Mouse (Mus musculus) liver, embryonic 13.5 days (tissue): ENCODE data around the gene Tmem200a. TPM values are rescaled to one million over a fixed set of nuclear protein-coding genes. Genes with fewer than 3 reads are reported as not detected.

Experiments
- ATAC-seq: fragments of 200-750 bp; cut with Nextera tagmentation; 2 replicates; pipeline ENCODE4 v1.8.0; 2017; ENCODE audit warnings: low read depth, mild to moderate bottlenecking, moderate number of reproducible peaks, moderate library complexity
- DNase-seq: peaks from one replicate; pipeline ENCODE4 v3.0.0; 2022
- H3K27ac ChIP-seq: fragments of 300-500 bp; sonication (generic); 2 replicates; pipeline ENCODE4 v1.5.1; 2015; ENCODE audit warnings: moderate library complexity, mild to moderate bottlenecking, inconsistent platforms
- H3K27me3 ChIP-seq: fragments of 300-500 bp; sonication (generic); 2 replicates; pipeline ENCODE4 v1.6.1; 2015; ENCODE audit warnings: mild to moderate bottlenecking, inconsistent platforms
- H3K36me3 ChIP-seq: fragments of 300-500 bp; sonication (generic); 2 replicates; pipeline ENCODE4 v1.6.1; 2015; ENCODE audit warnings: mild to moderate bottlenecking, inconsistent platforms
- H3K4me1 ChIP-seq: fragments of 300-500 bp; sonication (generic); replicated peaks from 2 replicates; pipeline ENCODE4 v1.6.1; 2015; ENCODE audit warnings: inconsistent platforms
- H3K4me2 ChIP-seq: fragments of 300-500 bp; sonication (generic); 2 replicates; pipeline ENCODE4 v1.6.1; 2015; ENCODE audit warnings: inconsistent platforms, mild to moderate bottlenecking, moderate library complexity
- H3K4me3 ChIP-seq: fragments of 300-500 bp; sonication (generic); replicated peaks from 2 replicates; pipeline ENCODE4 v1.5.1; 2015; ENCODE audit warnings: mild to moderate bottlenecking, inconsistent platforms
- H3K9ac ChIP-seq: fragments of 300-500 bp; sonication (generic); 2 replicates; pipeline ENCODE4 v1.6.1; 2015; ENCODE audit warnings: mild to moderate bottlenecking, inconsistent platforms
- H3K9me3 ChIP-seq: fragments of 300-500 bp; sonication (generic); replicated peaks from 2 replicates; pipeline ENCODE4 v1.6.1; 2016; ENCODE audit warnings: inconsistent platforms
- WGBS: fragments of 180-500 bp; shearing (Covaris S2); methylation state at CpG from one replicate; pipeline ENCODE4 v1.1.7; 2015; ENCODE audit not compliant: insufficient replicate concordance; 5-methylcytosine and 5-hydroxymethylcytosine counted together
- polyA plus RNA-seq: library from polyadenylated mRNA; unstranded; fragments of >200 nt; fragmentation: Nextera tagmentation; extraction: Ambion mirVana; gene quantifications from 2 replicates; pipeline ENCODE4 v1.2.1, GENCODE M21; 2015

Gene Tmem200a
- polyA plus RNA-seq: 0.38 and 0.56 TPM in 2 replicates

DNA sequence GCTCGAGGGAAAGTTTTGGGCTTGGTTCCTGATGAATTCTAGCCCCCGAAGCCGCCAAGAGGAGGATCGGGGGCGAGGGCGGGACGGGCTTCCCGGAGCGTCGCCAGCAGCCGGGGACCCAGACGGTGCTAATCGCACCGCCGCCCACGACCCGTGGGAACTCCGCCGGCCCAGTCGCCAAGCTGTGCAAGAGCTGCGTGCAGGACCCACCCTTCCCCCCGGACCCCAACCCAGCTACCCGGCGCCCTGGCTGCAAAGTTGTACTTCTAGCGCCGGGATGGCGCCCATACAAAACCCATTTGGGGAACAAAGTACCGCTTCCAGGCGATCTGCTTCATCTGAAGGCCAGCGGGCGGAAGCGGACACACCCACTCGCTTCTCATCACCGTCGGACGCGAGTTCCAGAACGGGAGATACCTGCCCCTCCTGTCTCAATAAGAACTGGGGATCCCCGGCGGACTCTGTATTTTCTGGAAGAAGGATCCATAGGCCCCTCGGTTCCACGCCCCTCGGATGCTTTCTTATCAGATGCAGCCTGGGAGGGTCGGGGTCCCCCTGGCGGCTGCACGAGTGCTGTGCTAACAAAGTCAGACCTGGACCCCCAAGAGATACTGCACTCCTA is at the start of gene Tmem200a:
TSS of gene Tmem200a (minus strand) at position 532 of the 622 bp plus-strand sequence.
- DNase-seq: peak; percentile 0
- Histone ChIP-seq H3K4me3 (peak within 1 kb of the TSS; percentile 43), H3K4me2 (peak within 1 kb of the TSS; percentile 61), H3K9me3 (no peaks in the 10 kb centered on the region), H3K27me3 (peaks cover 32% of the 10 kb centered on the region), H3K9ac (no peak within 1 kb of the TSS), H3K27ac (no peak within 1 kb of the TSS), H3K4me1 (no peaks in the 10 kb centered on the region), H3K36me3 (no peaks in the 10 kb centered on the region)
- under 1% methylated on average over 41 of the region's 46 CpGs for WGBS
- ATAC-seq: no peak

GRCm38 (mm10) chr10:26119822-26120183 is 41.0 kb upstream of the Tmem200a start:
- H3K4me3 ChIP-seq: no peak overlapping the region
- H3K9ac ChIP-seq: no peak overlapping the region
- DNase-seq: no peak
- 50% methylated on average over 1 of the region's 1 CpGs for WGBS
- H3K27ac ChIP-seq: no peak overlapping the region
- no peaks in the 10 kb centered on the region for H3K4me1 ChIP-seq
- H3K9me3 ChIP-seq: no peaks in the 10 kb centered on the region
- ATAC-seq: no peak
- no peaks in the 10 kb centered on the region for H3K36me3 ChIP-seq
- H3K4me2 ChIP-seq: no peak overlapping the region
- H3K27me3 ChIP-seq: no peaks in the 10 kb centered on the region

DNA sequence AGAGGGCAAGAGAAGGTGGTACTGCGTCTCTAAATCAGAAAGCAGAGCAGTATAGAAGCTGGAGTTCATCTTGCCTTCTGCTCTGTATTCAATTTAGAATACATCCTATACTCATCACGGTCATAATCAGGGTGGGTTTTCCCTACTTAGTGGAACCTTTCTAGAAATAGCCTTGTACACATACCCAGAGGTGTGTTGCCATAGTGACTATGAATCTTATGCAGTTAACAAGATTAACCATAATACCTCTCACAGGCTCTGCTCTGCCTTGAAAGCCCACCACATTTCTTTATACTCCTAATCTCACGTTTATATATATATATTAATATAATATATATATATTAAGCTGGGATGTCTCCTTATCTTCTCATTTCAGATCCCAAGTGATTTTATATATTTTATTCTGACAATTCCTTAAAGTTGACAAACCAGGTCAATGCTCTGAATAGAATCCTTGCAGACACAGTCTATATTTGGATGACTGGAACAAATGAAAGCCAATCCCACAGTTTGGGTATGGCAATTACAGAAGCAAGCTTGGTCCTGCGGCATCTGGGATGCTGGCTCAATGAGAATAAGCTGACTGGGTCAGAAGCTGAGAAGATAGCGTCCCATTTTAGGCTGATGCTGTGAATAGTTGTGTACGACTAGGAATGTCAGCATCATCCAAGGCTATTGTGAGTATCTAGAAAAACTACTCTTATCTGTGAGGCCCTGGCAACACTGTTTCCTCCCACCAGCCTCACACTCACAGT is 40.4 kb upstream of the Tmem200a start:
- no peaks in the 10 kb centered on the region for H3K9me3 ChIP-seq
- ATAC-seq (no peak), DNase-seq (no peak)
- no peak overlapping the region for H3K9ac ChIP-seq
- H3K27ac ChIP-seq: no peak overlapping the region
- WGBS: 60% methylated on average over 6 of the region's 6 CpGs
- no peaks in the 10 kb centered on the region for H3K27me3 ChIP-seq
- no peaks in the 10 kb centered on the region for H3K4me1 ChIP-seq
- no peaks in the 10 kb centered on the region for H3K36me3 ChIP-seq
- no peak overlapping the region for H3K4me3 ChIP-seq
- no peak overlapping the region for H3K4me2 ChIP-seq

DNA sequence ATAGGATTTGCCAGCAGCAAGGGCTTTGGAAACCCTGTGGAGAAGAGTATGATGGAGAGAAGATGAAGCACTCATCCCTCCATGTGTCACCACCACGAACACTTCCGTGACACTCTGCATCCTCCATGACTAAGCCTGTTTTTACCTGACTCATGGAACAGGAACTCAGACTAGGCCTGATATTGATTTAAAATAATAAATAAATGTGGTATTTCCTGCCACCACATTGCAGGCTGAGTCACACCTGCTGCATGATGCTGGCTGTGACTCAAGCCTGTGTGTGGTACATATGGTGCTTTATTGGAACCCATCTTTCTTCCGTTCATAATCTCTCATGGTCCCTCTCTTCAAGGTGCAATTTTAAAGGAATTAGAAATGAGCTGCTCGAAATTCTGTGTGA is 35.6 kb upstream of the Tmem200a start:
- no peak overlapping the region for H3K4me2 ChIP-seq
- no peaks in the 10 kb centered on the region for H3K27me3 ChIP-seq
- H3K36me3 ChIP-seq: no peaks in the 10 kb centered on the region
- no peak overlapping the region for H3K27ac ChIP-seq
- 66% methylated on average over 4 of the region's 4 CpGs for WGBS
- no peaks in the 10 kb centered on the region for H3K9me3 ChIP-seq
- H3K9ac ChIP-seq: no peak overlapping the region
- no peak overlapping the region for H3K4me3 ChIP-seq
- no peak for ATAC-seq
- DNase-seq: no peak
- H3K4me1 ChIP-seq: no peaks in the 10 kb centered on the region

- Histone ChIP-seq H3K36me3 (no peaks in the 10 kb centered on the region), H3K9ac (no peak overlapping the region), H3K27ac (no peak overlapping the region), H3K4me2 (no peak overlapping the region), H3K4me3 (no peak overlapping the region), H3K9me3 (no peaks in the 10 kb centered on the region), H3K4me1 (no peaks in the 10 kb centered on the region), H3K27me3 (no peaks in the 10 kb centered on the region)
- no peak for DNase-seq
- ATAC-seq: no peak
- 49% methylated on average over 3 of the region's 3 CpGs for WGBS
These were observed 24.6 kb upstream of the Tmem200a start for GRCm38 (mm10) chr10:26103330-26103982.

DNA sequence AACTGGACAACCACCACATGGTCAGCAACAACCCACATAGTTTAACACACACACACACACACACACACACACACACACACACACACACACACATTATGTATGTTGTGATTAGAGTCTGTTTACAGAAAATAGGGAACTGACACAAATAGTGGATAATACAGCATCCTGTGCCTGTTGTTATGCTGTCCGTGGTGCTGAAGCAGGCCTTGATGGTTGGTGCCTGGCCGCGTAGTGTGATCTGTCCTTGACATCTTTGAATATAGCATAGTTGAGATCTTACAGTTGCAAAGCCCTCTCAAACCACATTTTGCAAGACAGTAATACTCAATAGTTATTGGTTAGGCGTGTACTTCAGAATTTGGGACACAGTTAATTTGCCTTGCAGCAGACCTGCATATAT is 3.2 kb upstream of the Tmem200a start:
- H3K9ac ChIP-seq: no peak overlapping the region
- no peaks in the 10 kb centered on the region for H3K36me3 ChIP-seq
- no peaks in the 10 kb centered on the region for H3K9me3 ChIP-seq
- WGBS: 43% methylated on average over 4 of the region's 4 CpGs
- H3K4me1 ChIP-seq: no peaks in the 10 kb centered on the region
- no peak overlapping the region for H3K27ac ChIP-seq
- peaks cover 24% of the 10 kb centered on the region for H3K27me3 ChIP-seq
- ATAC-seq: no peak
- no peak overlapping the region for H3K4me2 ChIP-seq
- no peak overlapping the region for H3K4me3 ChIP-seq
- no peak for DNase-seq

- ATAC-seq: no peak
- Histone ChIP-seq H3K27me3 (peaks cover 32% of the 10 kb centered on the region), H3K4me2 (no peak overlapping the region), H3K27ac (no peak overlapping the region), H3K36me3 (no peaks in the 10 kb centered on the region), H3K4me1 (no peaks in the 10 kb centered on the region), H3K4me3 (no peak overlapping the region), H3K9me3 (no peaks in the 10 kb centered on the region), H3K9ac (no peak overlapping the region)
- WGBS: 41% methylated on average over 3 of the region's 3 CpGs
- DNase-seq: no peak
These were observed 826 bp upstream of the Tmem200a start for GRCm38 (mm10) chr10:26079678-26080077.

GRCm38 (mm10) chr10:26077671-26078481 is 976 bp downstream of the Tmem200a start, which contains the start of gene Gm9767:
Gene Gm9767, plus strand, starts transcription at chr10:26078255.
- H3K4me2 ChIP-seq: peak within 1 kb of the TSS; percentile 61
- H3K4me1 ChIP-seq: no peaks in the 10 kb centered on the region
- DNase-seq: no peak
- no peaks in the 10 kb centered on the region for H3K36me3 ChIP-seq
- H3K27ac ChIP-seq: no peak within 1 kb of the TSS
- H3K9ac ChIP-seq: no peak within 1 kb of the TSS
- ATAC-seq: no peak
- no peaks in the 10 kb centered on the region for H3K9me3 ChIP-seq
- H3K27me3 ChIP-seq: peaks cover 32% of the 10 kb centered on the region
- H3K4me3 ChIP-seq: peak within 1 kb of the TSS; percentile 43
- WGBS: 5% methylated on average over 51 of the region's 52 CpGs

DNA sequence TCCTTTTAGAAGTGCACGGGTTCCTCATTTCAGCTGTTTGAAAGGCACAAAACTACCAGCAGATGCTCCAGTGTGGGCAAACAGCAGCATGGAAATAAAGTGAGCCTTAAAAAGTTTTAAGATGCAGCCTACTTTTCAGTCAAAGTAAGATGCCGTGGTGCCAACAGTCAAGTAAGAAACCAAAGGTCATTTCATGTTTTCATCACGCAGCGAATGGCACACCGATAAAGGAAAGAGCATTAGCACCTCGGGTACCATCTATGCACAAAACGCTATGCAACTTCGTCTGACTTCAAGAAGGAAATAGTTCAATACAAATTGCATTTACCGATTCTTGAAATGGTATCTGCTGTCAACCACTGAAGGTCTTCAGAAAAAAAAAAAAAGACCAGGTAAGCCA is 1.9 kb downstream of the Tmem200a start:
- Histone ChIP-seq H3K36me3 (no peaks in the 10 kb centered on the region), H3K9ac (no peak overlapping the region), H3K27ac (no peak overlapping the region), H3K27me3 (peaks cover 32% of the 10 kb centered on the region), H3K4me1 (no peaks in the 10 kb centered on the region), H3K4me2 (no peak overlapping the region), H3K9me3 (no peaks in the 10 kb centered on the region), H3K4me3 (no peak overlapping the region)
- ATAC-seq (no peak), DNase-seq (no peak)
- 68% methylated on average over 9 of the region's 9 CpGs for WGBS

DNA sequence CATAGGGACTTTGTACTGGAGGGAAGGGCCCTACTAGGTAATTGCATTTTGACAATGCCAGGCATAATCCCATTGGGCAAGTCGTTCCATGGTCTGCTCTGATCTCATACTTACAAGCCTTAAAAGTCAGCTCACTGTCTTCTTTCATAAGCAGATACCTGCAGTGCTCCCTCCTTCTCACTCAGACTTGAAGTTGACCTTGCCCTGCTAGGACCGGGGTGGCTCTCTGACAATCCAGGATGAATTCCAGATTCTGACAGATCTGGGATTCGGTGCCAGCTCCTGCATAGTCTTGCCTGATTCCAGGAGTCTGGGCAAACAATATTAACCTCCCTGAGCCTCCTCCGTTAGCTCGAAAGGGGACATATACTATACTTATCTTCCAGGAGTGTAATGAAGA is 6.9 kb downstream of the Tmem200a start:
- no peaks in the 10 kb centered on the region for H3K9me3 ChIP-seq
- no peak overlapping the region for H3K9ac ChIP-seq
- no peaks in the 10 kb centered on the region for H3K36me3 ChIP-seq
- 62% methylated on average over 5 of the region's 5 CpGs for WGBS
- no peak for ATAC-seq
- DNase-seq: no peak
- no peak overlapping the region for H3K4me3 ChIP-seq
- H3K27ac ChIP-seq: no peak overlapping the region
- H3K4me2 ChIP-seq: no peak overlapping the region
- no peaks in the 10 kb centered on the region for H3K4me1 ChIP-seq
- peaks cover 8% of the 10 kb centered on the region for H3K27me3 ChIP-seq

- H3K36me3 ChIP-seq: no peaks in the 10 kb centered on the region
- H3K4me3 ChIP-seq: no peak overlapping the region
- DNase-seq (no peak), ATAC-seq (no peak)
- H3K4me2 ChIP-seq: no peak overlapping the region
- H3K27ac ChIP-seq: no peak overlapping the region
- no peaks in the 10 kb centered on the region for H3K9me3 ChIP-seq
- H3K27me3 ChIP-seq: no peaks in the 10 kb centered on the region
- H3K4me1 ChIP-seq: no peaks in the 10 kb centered on the region
- 57% methylated on average over 4 of the region's 4 CpGs for WGBS
- no peak overlapping the region for H3K9ac ChIP-seq
These were observed 15.8 kb downstream of the Tmem200a start for GRCm38 (mm10) chr10:26063071-26063470.
